Mouse (Mus musculus) Patski (cell line): Measurements from ENCODE around the gene Tspo2. TPM values are rescaled to one million over a fixed set of nuclear protein-coding genes. Genes with fewer than 3 reads are reported as not detected.
"Not testable (repeated sequence)": the region's sequence is repeated elsewhere in the genome, so short reads cannot be mapped to it uniquely, and the experiment has no call there.

Source experiments
- ATAC-seq: fragments of 100-300 bp; one replicate; pipeline ENCODE4 v1.8.0; 2021
- CTCF ChIA-PET: fragments of 350-600 bp; sonication (Branson Sonifier 250); formaldehyde crosslinking; loops from one replicate; lab custom pipeline; 2022; ENCODE audit warnings: inconsistent platforms; lab: Charles Lee
- POLR2A ChIA-PET: fragments of 350-600 bp; sonication (Branson Sonifier 250); formaldehyde crosslinking; loops from one replicate; lab custom pipeline; 2022; ENCODE audit warnings: antibody characterized with exemption, inconsistent platforms; lab: Charles Lee
- DNase-seq: peaks from one replicate; pipeline ENCODE4 v3.0.0-alpha.2; 2011; ENCODE audit warnings: low read depth, low spot score
- H3K27me3 ChIP-seq: fragments of 371-371 bp; one replicate; pipeline ENCODE4 v1.5.1; 2021
- CTCF ChIP-seq: fragments of 100-300 bp; IDR thresholded peaks from one replicate; pipeline ENCODE4 v1.5.1; 2021
- in situ Hi-C: fragments of 300-500 bp; cut with MboI; formaldehyde crosslinking; loops from 3 replicates; pipeline ENCODE4 v1.11.1; 2018; ENCODE audit warnings: low pct_unique_long_range_greater_than_20kb, mixed read lengths
- polyA plus RNA-seq: library from polyadenylated mRNA; unstranded; gene quantifications from one replicate; pipeline ENCODE4 v1.2.3, GENCODE M21; 2021

Gene Tspo2
- polyA plus RNA-seq, result 0.06 TPM

DNA sequence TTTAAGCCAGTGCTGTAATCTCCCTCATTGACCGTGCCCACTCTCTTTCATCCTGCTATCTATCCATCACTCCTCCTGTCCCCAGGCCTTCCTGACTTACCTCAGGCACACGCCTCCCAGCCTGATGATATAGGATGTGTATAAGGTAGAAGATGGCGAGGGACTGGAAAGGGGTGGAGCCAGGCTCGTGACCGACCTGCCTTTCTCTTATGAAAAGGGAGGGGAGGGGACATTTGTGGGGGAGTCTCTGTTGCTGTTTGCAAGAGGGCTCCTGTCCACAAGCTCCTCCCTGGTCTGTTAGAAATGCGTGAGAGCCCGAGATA is at the start of gene Tspo2:
Gene Tspo2, minus strand, starts transcription at position 170 of the 323 bp plus-strand sequence.
- H3K27me3 ChIP-seq, result no peaks in the 10 kb centered on the region
- in situ Hi-C loops, result no loop called here
- POLR2A ChIA-PET, result no interaction called here
- ATAC-seq (no peak), DNase-seq (no peak)
- no peak for TF ChIP-seq CTCF
- CTCF ChIA-PET, result interaction anchor here (1.9 to 3.0 kb wide), 2 partner anchors 8 to 16 kb away, joined by 9 to 11 read pairs; no protein-coding TSS in a partner anchor

DNA sequence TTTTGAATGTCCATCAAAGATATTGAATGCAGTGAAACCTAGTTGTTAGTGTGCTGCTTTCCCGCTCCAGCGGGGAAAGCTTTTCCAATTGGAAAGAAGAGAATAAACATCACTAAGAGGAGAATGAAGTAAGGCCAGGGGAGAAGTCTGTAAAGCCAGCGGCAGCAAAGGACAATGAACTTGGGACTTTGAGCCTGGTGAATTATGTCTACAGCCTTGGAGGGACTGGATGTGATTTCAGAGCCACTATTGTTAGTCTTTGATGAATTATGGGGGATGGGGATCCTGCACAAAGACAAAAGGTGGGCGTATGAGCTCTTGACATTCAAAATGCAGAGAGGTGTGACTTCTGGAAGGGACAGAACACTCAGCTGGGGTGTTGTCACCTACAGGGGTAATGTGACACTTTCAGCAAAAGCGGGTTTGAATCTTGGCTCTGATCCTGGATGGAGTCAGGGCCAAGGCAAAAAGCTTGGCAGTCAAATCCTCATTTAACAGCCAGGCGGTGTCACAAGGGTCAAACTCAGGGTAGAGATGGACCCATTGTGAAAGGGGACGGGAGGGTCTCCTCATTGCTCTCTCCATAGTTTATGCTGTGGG is 49.6 kb upstream of the Tspo2 start:
- ChIA-PET CTCF (no interaction called here), POLR2A (no interaction called here)
- H3K27me3 ChIP-seq, result peaks cover 2% of the 10 kb centered on the region
- DNase-seq, result no peak
- ATAC-seq, result no peak
- TF ChIP-seq CTCF, result no peak
- in situ Hi-C loops, result loop anchor here (5.0 kb wide), 1 partner anchor 64 kb away; no protein-coding TSS in a partner anchor

DNA sequence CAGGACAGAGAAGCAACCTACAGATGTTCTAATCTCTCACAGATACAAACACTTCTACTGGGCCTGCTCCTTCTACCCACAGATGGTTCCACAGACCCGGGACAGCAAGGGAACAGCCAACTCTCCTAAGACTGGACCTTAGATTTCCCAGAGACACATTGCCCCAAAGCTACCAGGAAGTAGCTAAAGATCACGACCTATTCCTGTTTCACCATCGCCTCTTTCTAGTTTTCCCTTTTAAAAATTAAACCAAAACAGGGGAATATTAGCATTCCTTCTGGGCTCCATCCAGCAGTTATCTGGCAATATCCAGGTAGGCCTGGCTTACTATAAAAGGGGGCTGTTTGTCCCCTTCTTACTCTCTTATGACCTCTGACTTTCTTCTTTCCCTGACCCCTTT is 46.7 kb upstream of the Tspo2 start:
- TF ChIP-seq CTCF, result no peak
- in situ Hi-C loops, result no loop called here
- H3K27me3 ChIP-seq, result peaks cover 2% of the 10 kb centered on the region
- POLR2A ChIA-PET, result no interaction called here
- ATAC-seq (no peak), DNase-seq (no peak)
- CTCF ChIA-PET, result no interaction called here

DNA sequence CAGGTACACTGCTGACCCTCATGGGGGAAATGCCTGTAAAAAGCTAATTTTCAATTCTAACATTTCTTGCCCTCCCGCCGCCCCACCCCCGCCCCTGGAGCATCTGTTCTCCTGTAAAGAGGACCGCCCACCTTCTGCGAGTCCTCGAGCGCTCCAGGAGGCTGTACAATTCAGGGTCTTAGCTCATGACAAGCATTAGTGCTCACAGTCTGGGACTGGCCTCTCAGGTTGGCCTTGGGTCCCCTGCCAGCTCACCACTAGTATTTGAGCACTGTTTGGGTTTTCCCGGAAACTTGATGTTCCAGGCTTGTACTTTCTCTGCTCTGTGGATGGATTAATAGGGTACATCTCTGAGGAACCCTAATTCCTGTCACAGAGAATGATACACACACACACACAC is 42.7 kb upstream of the Tspo2 start:
- in situ Hi-C loops, result no loop called here
- CTCF ChIA-PET, result no interaction called here
- ATAC-seq, result no peak

DNA sequence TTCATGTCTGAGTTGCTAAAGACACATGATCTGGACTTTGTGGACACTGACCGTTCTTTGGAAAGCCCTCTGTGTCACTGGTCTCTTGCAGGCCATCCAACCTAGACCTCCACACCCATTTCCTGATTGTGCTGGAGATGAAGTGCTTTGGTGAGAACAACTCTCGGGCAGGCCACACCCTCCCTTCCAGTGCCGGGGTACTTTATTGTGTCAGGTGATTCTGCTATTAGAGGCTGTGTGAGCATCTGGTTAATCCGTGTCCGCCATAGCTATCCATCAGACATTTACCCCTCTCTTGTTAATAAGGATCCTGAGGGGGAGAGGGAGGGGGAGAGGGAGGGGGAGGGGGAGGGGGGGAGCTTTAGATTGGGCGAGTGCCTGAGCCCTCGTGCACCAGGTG is 42.3 kb upstream of the Tspo2 start:
- ChIA-PET CTCF (no interaction called here), POLR2A (no interaction called here)
- TF ChIP-seq CTCF, result no peak
- in situ Hi-C loops, result no loop called here
- H3K27me3 ChIP-seq, result no peaks in the 10 kb centered on the region
- DNase-seq (no peak), ATAC-seq (no peak)

More for the DNA sequence above, 42.7 kb upstream of the Tspo2 start:
- H3K27me3 ChIP-seq, result no peaks in the 10 kb centered on the region
- TF ChIP-seq CTCF, result no peak
- POLR2A ChIA-PET, result no interaction called here
- no peak for DNase-seq

DNA sequence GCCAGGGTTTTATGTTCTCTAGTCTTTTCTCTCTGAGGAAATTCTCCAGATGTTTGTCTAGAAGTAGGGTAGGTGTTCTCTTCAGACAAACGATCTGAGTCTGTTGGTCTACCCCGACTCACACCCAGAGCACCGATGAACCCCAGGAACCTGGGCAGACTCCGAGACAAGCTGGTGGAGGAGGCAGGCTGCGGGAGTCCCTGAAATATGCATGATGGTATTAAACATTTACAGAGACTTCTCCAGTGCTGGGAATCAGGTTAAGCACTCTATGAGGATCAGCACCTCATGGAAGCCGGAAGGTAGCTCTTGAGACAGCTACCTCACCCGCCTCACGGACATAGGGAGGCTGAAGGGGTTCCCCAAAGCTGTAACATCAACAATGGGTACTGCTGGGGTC is 41.3 kb upstream of the Tspo2 start:
- CTCF ChIA-PET, result no interaction called here
- DNase-seq, result no peak
- H3K27me3 ChIP-seq, result peaks cover 3% of the 10 kb centered on the region
- no peak for ATAC-seq
- POLR2A ChIA-PET, result no interaction called here
- TF ChIP-seq CTCF, result no peak
- in situ Hi-C loops, result no loop called here

DNA sequence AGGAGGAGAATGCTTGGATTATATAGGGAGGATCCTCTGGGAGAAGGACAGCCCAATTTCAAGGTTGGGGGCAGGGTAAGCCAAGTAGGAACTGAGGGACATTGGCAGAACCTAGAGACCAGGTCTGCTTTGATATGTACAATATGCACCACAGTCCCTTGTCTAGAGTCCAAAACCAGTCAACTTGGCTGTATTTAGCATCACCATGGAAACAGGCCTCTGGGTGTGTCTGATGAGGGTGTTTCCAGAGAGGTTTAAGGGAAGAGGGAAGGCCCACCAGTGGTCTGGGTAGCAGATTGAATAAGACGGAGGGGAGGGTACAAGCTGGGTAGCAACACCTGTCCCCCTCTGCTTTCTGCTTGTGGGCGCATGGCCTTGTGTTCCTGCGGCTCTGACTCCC is 38.1 kb upstream of the Tspo2 start:
- POLR2A ChIA-PET, result no interaction called here
- H3K27me3 ChIP-seq, result peaks cover 10% of the 10 kb centered on the region
- no peak for TF ChIP-seq CTCF
- CTCF ChIA-PET, result no interaction called here
- in situ Hi-C loops, result no loop called here
- ATAC-seq (no peak), DNase-seq (no peak)

DNA sequence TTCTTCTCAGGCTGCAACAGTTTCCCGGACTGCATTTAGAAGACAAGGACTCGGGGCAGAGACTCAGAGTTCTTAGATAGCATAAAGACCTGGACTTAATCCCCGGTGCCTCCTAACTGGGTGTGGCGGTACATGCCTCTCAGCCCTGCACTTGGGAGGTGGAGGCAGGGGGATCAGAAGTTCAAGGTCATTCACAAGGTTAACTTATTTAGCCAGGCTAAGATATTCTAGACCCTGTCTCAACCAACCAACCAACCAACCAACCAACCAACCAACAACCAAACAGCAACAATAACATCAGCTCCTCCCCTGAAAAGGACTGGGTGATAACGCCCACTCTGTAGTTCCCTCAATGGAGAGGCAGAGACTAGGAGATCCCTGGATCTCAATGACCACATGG is 32.9 kb upstream of the Tspo2 start:
- peaks cover 10% of the 10 kb centered on the region for H3K27me3 ChIP-seq
- ChIA-PET CTCF (no interaction called here), POLR2A (no interaction called here)
- ATAC-seq (no peak), DNase-seq (no peak)
- in situ Hi-C loops, result no loop called here
- TF ChIP-seq CTCF, result no peak

DNA sequence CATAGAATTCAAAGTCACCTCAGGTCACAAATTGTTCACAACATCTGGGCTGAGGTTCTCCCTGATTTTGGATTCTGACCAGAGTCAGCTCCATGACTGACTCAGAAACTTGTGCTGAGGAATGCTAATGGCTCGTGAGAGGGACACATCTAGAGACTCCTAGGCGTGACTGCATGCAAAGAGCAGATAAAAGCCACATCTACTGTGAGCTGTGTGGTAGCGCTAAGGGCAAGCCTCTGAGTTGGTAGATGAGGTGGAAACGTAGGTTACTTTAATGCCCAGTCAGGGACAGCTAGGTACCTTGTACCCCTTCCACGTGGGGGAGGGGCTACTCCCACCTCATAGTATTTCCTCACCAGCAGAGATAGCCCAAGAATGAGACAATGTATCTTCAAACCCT is 32.4 kb upstream of the Tspo2 start:
- ChIA-PET POLR2A (no interaction called here), CTCF (no interaction called here)
- peaks cover 10% of the 10 kb centered on the region for H3K27me3 ChIP-seq
- no peak for TF ChIP-seq CTCF
- DNase-seq (no peak), ATAC-seq (no peak)
- in situ Hi-C loops, result no loop called here

DNA sequence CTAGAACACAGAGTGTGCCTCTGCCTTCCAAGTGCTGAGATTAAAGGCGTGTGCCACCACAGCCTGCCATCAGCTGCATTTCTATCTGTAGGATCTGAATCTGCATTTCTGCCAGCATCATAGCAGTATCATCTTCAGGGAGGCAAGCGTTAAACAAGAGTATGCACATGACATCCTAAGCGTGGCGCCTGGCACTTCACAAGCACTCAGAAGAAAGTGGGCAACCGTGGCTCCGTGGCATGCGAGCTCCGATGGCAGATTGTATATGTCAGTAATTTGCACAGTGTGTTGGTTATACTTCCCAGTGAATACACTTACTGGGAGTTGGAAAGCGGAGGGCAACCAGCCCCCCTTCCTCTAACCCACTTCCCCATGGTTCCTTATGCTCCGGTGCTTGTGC is 28.6 kb upstream of the Tspo2 start:
- POLR2A ChIA-PET, result no interaction called here
- DNase-seq (no peak), ATAC-seq (no peak)
- H3K27me3 ChIP-seq, result no peaks in the 10 kb centered on the region
- CTCF ChIA-PET, result no interaction called here
- TF ChIP-seq CTCF, result no peak
- in situ Hi-C loops, result no loop called here

DNA sequence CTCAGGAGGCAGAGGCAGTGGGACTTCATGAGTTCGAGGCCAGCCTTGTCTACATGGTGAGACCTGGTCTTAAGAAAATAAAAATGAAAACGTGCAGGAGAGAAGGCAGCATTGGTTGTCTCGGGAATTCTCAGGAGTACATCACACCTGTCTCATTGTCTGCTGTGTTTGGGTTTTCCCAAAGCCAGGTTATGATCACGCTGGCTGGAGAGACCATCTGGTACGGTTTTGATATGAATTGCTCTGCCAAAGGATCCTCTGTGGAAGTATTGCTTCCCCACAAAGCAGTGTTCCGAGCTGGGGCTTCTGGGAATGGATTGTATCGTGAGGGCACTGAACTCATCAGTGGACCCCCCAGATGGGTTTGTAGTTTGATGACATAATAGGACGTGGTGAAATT is 24.1 kb upstream of the Tspo2 start:
- ATAC-seq (no peak), DNase-seq (no peak)
- peaks cover 3% of the 10 kb centered on the region for H3K27me3 ChIP-seq
- in situ Hi-C loops, result no loop called here
- CTCF ChIA-PET, result interaction anchor here (2.0 kb wide), 1 partner anchor 10 kb away, joined by 4 read pairs; no protein-coding TSS in a partner anchor
- no peak for TF ChIP-seq CTCF
- POLR2A ChIA-PET, result no interaction called here

DNA sequence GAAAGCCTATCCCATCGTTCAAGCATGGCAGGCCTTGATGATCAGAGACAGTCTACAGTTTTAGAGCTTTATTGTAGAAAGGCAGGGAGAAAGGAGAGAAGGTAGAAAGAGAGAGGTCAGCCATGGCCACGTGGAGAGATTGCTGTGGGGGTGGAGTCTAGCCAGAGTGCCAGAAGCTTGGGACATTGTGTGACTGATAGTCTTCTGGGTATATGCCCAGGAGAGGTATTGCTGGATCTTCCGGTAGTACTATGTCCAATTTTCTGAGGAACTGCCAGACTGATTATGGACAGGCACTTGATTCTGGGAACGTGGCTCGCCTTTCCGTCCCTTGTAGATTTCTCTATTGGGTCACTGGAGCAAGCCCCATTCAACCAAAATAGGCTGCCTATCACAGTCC is 23.0 kb upstream of the Tspo2 start:
- in situ Hi-C loops, ATAC-seq, H3K27me3 ChIP-seq, POLR2A ChIA-PET, DNase-seq: not testable (repeated sequence)
- CTCF ChIA-PET, result interaction anchor here (2.0 kb wide), 1 partner anchor 9 kb away, joined by 4 read pairs; no protein-coding TSS in a partner anchor
